Mouse (Mus musculus) heart, postnatal 10 days (tissue): Measurements from ENCODE around the gene Ranbp2. TPM values are rescaled to one million over a fixed set of nuclear protein-coding genes. Genes with fewer than 3 reads are reported as not detected.

Experiments
- DNase-seq, 2 experiments: peaks; one replicate each; pipeline ENCODE4 v3.0.0; 2021
- intact Hi-C: fragments of 180-260 bp; cut with DNase I; formaldehyde crosslinking; loops from one replicate; pipeline ENCODE4 v1.15.1; 2025
- total RNA-seq, 2 experiments: library from RNA; stranded (reverse); gene quantifications; 2 replicates each; pipeline ENCODE4 v1.2.3; 2021

Gene Ranbp2
- total RNA-seq = 10 to 100 TPM; 56.6 to 59.4 TPM

DNA sequence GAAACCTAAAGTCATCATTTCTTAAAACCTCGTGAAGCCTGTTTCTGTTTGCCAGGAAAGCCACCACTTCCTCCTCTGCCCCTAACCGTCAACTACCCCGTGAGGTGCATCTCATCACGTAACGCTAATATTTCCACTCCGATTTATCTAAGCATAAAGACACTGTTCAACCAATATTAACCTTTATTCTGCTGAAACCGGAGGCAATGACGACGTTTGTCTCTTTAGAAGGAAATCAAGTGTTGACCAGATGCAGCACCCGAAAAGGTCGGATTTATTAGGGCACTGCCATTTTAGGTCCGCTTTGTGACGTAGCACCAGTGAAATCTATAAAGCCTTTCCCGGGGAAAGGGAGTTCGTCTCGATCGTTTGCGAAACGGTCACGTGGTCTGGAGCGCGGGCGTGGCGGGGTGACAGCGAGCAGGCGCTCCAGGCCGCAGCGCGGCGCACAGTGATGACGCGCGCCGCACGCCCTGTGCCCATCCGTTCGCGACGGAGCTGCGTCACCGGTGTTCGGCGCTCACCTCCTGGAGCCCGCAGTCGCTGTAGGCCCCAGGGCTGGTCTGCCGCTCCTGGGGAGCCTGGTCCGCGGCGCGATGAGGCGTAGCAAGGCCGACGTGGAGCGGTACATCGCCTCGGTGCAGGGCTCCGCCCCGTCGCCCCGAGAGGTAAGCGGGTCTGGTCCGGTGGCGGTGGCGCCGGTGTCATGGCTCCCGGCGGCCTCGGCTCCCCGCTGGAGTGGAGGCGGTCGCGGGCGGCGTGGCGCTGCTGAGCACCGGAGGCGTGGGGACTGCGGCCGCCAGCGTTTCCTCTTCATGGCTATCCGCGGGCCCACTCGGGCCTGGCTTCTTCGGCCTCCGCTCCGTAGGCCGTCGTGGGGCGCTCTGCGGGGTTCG is at the start of gene Ranbp2:
TSS of gene Ranbp2 (plus strand) at position 537 of the 896 bp plus-strand sequence.
- peak; percentile 98 for DNase-seq
- intact Hi-C loops = loop anchor here (5.0 kb wide), 3 partner anchors 44 to 84 kb away; partner anchors contain the start of gene Ccdc138

DNA sequence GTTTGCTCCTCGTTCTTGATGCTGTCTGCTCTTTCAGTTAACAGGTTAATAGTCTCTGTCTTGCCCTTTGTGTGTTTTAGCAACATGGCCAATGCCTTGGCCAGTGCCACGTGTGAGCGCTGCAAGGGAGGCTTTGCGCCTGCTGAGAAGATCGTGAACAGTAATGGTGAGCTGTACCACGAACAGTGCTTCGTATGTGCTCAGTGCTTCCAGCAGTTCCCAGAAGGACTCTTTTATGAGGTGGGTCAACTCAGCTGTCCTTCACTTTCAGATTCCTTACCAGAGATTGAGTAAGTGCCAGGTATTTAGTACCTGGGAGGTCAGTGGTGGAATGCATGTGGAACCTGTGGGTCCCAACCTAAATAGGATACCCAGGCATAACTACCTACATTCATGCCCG is 47.8 kb upstream of the Ranbp2 start:
- intact Hi-C loops = no loop called here
- no peak for DNase-seq

GRCm38 (mm10) chr10:58401838-58402237 is 44.9 kb upstream of the Ranbp2 start:
- intact Hi-C loops = loop anchor here (5.0 kb wide), 1 partner anchor 45 kb away; the partner anchor contains the start of gene Ranbp2
- DNase-seq = peak in 1 of 2 experiments; percentile 53

DNA sequence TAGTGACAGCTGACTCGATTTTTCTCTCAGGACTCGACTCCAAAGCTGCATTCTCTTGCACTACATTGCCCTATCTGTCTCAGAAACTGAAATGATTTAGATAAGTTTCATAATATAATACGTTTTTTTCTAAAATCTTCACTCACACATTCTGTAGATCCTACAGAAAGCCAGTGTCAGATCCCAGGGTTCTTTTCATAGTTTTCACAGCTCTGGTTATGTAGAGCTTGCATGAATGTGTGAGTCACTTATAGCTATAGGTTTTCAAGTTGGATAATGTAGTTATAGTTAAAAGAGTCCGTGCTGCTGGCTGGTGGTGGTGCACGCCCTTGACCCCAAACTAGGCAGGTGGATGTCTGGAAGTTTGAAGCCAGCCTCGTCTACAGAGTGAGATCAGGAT is 42.1 kb upstream of the Ranbp2 start:
- DNase-seq = no peak
- intact Hi-C loops = loop anchor here (5.0 kb wide), 1 partner anchor 43 kb away; the partner anchor contains the start of gene Ranbp2

- no peak for DNase-seq
- intact Hi-C loops = no loop called here
Observed at GRCm38 (mm10) chr10:58405285-58405948, 41.3 kb upstream of the Ranbp2 start.

GRCm38 (mm10) chr10:58405949-58406305 is 40.8 kb upstream of the Ranbp2 start:
- intact Hi-C loops = no loop called here

GRCm38 (mm10) chr10:58412331-58412730 is 34.4 kb upstream of the Ranbp2 start:
- no peak for DNase-seq

More at GRCm38 (mm10) chr10:58405949-58406305, 40.8 kb upstream of the Ranbp2 start:
- DNase-seq = peak in 1 of 2 experiments; percentile 43

DNA sequence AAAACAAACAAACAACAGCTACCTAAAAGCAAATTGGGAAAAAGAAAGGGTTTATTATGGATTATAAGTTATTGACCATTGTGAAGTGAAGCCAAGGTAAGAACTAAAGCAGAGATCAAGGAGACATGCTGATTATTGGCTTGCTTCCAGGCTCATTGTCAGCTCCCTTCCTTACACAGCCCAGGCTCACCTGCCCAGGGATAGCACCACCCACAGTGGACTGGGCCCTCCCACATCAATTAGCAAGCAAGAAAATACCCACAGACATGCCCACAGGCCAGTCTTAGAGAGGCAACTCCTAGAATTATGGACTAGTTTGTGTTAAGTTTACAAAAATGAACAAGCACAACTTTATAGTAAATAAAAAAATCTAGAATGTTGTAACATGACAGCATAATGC is 33.9 kb upstream of the Ranbp2 start:
- intact Hi-C loops = loop anchor here (10.0 kb wide), 1 partner anchor 48 kb away; no protein-coding TSS in a partner anchor

More at GRCm38 (mm10) chr10:58412331-58412730, 34.4 kb upstream of the Ranbp2 start:
- intact Hi-C loops = loop anchor here (10.0 kb wide), 1 partner anchor 48 kb away; no protein-coding TSS in a partner anchor

GRCm38 (mm10) chr10:58416702-58417101 is 30.0 kb upstream of the Ranbp2 start:
- intact Hi-C loops = loop anchor here (10.0 kb wide), 1 partner anchor 52 kb away; no protein-coding TSS in a partner anchor

More for the DNA sequence above, 33.9 kb upstream of the Ranbp2 start:
- DNase-seq = no peak

DNA sequence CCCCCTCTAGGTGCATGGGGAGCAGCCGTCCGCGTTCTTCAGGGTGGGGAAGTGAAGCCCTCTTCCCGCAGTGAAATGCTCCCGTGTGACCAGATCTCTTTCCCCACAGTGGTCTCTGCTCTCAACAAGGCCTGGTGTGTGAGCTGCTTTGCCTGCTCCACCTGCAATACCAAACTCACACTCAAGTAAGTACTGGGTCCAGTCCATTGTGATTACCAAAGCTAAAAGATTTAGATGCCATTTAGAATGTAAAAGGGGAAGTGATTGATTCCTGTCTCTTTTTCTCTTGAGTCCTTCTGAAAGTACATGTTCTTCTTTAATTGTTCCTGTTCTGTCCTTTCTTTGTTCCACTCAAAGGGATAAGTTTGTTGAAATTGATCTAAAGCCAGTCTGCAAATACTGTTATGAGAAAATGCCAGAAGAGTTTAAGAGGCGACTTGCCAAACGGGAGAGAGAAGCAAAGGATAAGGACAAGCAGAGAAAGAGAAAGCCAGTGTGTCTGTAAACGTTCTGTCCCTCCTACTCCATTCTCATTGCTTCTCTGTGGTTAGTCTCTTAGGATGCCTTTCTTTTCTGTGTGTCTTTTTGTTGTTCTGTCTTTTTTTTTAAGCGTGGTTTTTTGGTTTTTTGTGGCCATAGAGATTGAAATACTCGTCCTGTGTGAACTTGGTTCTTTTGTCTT is 28.3 kb upstream of the Ranbp2 start:
- intact Hi-C loops = loop anchor here (10.0 kb wide), 1 partner anchor 54 kb away; no protein-coding TSS in a partner anchor
- no peak for DNase-seq

More at GRCm38 (mm10) chr10:58416702-58417101, 30.0 kb upstream of the Ranbp2 start:
- DNase-seq = no peak

GRCm38 (mm10) chr10:58427930-58428329 is 18.8 kb upstream of the Ranbp2 start:
- no peak for DNase-seq
- intact Hi-C loops = no loop called here

DNA sequence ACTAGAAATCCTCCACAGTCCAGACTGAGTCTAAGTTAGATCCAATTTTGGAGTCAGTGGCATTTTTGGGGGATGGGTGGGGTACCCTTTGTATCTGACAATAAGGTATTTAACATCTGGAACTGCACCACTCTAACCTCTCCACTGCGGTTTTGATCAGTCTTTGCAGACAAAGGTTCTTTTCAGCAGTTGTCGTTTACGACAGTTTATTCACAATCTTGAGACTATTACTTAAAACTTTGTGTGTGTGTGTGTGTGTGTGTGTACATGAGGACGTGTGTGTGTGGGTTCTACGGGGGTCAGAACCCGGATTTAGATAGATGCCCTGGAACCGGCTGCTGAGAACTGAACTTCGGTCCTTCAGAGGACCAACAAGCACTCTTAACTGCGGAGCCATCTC is 870 bp upstream of the Ranbp2 start:
- intact Hi-C loops = loop anchor here (5.0 kb wide), 3 partner anchors 44 to 84 kb away; partner anchors contain the start of gene Ccdc138
- DNase-seq = no peak

DNA sequence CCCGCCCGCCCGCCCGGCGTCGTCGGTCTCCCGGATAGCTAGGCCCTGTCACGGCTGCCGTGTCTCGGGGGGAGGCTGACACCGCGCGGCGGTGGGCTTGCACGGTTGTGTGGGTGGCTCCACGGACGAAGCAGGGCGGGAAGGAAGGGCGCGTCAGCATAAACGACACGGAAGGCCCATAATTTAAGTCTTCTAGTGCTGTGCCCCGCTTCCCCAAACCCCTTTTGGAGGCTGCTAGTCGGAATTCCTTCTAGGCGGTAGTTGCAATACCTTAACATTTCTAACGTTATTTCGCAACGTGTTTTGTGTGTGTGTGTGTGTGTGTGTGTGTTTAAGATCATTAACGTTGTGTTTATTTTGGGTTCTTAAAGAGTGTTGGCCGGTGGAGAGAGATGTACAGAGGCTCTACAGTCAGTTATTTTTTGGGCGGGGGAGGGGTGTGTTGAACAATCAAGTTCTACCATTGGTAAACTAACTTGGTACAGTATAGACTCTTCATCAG is 611 bp downstream of the Ranbp2 start:
- no peak for DNase-seq
- intact Hi-C loops = loop anchor here (5.0 kb wide), 3 partner anchors 45 to 85 kb away; partner anchors contain the start of gene Ccdc138

- intact Hi-C loops = loop anchor here (10.0 kb wide), 1 partner anchor 157 kb away; no protein-coding TSS in a partner anchor
- no peak for DNase-seq
Observed at GRCm38 (mm10) chr10:58451575-58451974, 4.9 kb downstream of the Ranbp2 start.

GRCm38 (mm10) chr10:58452185-58452584 is 5.5 kb downstream of the Ranbp2 start:
- intact Hi-C loops = loop anchor here (10.0 kb wide), 1 partner anchor 157 kb away; no protein-coding TSS in a partner anchor
- DNase-seq = no peak

DNA sequence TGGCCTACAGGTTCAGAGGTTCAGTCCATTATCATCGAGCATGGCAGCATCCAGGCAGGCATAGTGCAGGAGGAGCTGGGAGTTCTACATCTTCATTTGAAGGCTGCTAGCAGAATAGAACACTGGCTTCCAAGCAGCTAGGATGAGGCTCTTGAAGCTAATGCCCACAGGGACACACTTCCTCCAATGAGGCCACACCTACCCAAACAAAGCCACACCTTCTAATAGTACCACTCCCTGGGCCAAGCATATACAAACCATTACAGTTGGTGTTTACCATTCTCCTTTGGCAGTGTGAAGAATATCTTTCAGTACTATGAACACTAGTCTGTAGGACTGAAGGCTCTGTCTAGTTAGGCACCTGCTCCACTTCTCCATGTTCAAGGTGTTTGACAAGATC is 13.2 kb downstream of the Ranbp2 start:
- DNase-seq = no peak
- intact Hi-C loops = loop anchor here (5.0 to 10.0 kb wide), 2 partner anchors 32 to 165 kb away; no protein-coding TSS in a partner anchor

DNA sequence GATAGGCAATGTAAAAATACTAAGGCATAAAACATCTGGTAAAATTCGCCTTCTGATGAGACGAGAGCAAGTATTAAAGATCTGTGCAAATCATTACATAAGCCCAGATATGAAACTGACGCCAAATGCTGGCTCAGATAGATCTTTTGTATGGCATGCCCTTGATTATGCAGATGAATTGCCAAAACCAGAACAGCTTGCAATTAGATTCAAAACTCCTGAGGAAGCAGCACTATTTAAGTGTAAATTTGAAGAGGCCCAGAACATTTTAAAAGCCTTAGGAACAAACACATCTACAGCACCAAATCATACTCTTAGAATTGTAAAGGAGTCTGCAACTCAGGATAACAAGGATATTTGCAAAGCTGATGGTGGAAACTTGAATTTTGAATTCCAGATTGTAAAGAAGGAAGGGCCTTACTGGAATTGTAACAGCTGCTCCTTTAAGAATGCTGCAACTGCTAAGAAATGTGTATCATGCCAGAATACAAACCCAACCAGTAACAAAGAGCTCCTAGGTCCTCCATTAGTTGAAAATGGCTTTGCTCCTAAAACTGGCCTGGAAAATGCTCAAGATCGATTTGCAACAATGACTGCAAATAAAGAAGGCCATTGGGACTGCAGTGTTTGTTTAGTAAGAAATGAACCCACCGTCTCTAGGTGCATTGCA is 30.5 kb downstream of the Ranbp2 start:
- intact Hi-C loops = loop anchor here (5.0 kb wide), 1 partner anchor 55 kb away; no protein-coding TSS in a partner anchor
- DNase-seq = no peak

GRCm38 (mm10) chr10:58478071-58478578 is 31.4 kb downstream of the Ranbp2 start:
- no peak for DNase-seq
- intact Hi-C loops = loop anchor here (5.0 kb wide), 1 partner anchor 56 kb away; no protein-coding TSS in a partner anchor

DNA sequence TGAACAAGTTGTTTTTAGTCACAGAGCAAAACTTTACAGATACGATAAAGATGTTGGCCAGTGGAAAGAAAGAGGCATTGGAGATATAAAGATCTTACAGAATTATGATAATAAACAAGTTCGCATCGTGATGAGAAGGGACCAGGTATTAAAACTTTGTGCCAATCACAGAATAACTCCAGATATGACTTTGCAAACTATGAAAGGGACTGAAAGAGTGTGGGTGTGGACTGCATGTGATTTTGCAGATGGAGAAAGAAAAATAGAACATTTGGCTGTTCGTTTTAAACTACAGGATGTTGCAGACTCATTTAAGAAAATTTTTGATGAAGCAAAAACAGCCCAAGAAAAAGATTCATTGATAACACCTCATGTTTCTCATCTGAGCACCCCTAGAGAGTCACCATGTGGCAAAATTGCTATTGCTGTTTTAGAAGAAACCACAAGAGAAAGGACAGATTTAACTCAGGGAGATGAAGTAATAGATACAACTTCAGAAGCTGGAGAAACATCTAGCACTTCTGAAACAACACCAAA is 33.3 kb downstream of the Ranbp2 start:
- no peak for DNase-seq
- intact Hi-C loops = loop anchor here (5.0 kb wide), 1 partner anchor 58 kb away; no protein-coding TSS in a partner anchor
